Mouse (Mus musculus) megakaryocyte, embryonic 14.5 days (primary cell): ENCODE results near the gene Golgb1.

Experiments
- FLI1 ChIP-seq: IDR thresholded peaks from 2 replicates; pipeline ENCODE4 v1.6.1; 2012; ENCODE audit warnings: low read length, inconsistent platforms, mixed read lengths
- GATA1 ChIP-seq: IDR thresholded peaks from 3 replicates; pipeline ENCODE4 v1.6.1; 2012; ENCODE audit warnings: mixed read lengths, low read length, inconsistent platforms, borderline replicate concordance

DNA sequence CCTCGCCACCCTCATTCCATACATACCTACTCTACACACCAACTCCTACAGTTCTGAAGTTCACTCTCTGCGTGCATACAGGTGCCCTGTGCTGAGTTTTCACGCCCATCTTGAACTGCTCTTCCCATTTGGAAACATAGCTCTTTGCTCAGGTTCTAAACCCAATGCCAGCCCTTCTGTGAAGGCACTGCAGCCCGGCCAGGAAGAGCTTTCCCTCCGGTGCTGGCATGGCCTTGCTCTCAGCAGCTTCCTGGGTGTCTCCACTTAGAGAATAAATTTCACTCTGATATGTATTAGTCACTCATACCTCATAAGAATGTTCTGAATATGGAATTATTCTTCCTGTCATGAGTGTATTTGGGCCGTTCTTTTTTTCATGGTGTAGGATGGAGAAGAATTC lies 50.4 kb downstream of the Golgb1 start:
- TF ChIP-seq GATA1, result no peak
- no peak for TF ChIP-seq FLI1
